Mouse (Mus musculus): Measurements from ENCODE around the gene Unc13b.
"Not testable (repeated sequence)": the region's sequence is repeated elsewhere in the genome, so short reads cannot be mapped to it uniquely, and the experiment has no call there.

The Unc13b gene

DNA sequence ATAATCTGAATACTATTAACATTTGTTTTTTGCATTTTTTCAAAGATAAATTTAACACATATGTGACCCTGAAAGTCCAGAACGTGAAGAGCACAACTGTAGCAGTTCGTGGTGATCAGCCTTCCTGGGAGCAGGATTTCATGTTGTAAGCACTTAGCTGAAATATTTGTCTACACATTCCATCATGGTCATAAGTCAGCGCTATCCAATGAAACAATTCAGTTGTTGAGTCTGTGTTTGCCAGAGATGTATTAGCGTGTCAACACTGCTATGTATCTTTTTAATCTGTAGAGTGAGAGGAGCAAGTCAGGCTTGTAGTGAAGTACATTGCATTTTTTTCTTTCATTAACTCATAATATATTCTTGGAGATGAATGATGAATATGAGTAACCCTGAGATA, 32.4 kb downstream of the Unc13b start:
- DNase-seq (ENCODE audit: low spot score in 2 of 2) = no peak

DNA sequence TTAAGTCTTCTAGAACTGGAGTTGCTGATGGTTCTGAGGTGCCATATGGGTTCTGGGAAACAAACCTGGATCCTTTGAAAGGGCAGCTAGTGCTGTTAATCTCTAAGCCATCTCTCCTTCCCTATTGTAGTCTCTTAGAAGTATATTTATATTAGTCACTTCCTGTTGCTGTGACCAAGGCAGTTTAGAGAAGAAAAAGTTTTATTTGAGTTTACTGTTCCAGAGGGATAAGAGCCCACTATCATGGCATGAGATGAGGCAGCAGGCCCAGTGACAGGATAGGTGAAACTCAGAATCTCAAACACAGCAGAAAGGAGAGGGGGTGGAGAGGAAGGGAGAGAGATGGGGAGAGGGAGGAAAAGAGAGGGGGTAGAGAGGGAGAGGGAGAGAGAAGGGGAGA, 54.7 kb downstream of the Unc13b start:
- no peak for DNase-seq (ENCODE audit: low spot score in 2 of 2)

DNA sequence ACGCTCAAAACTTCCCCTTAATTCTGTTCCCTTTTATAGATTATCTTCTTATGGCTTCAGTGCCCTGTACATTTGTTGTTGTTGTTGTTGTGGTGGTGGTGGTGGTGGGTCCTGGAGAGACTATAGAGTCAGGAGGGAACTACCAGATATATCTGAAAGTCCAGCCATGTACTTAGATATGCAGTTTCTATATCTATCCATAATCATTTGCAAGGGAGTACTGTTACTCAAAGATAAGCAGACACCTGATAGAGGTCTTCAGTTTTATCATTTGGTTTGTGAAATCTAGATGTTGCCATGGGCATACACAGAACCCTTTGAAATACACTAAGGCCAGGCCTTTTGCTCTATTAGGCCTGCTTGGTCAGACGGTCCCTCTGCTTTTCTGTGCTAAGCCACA, 55.8 kb downstream of the Unc13b start:
- no peak for DNase-seq (ENCODE audit: low spot score in 2 of 2)

DNA sequence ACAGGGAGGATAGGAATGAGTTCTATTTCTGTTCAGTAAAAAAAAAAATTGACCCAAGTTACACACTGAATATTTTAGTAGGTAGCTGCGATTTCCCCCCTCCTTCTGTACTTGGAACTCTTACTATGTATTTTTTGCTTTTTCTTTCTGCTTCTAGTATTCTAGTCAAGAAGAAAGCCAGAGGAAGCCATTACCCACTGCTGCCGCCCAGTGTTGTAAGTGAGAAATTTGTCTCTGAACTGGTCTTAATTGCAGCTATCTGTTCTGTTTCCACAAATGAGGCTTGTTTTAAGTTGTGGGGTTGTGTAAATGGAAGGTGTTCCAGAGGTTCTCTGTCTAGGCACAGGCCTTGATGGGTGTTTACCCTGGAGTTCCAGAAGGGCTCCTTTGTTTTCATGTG, 56.2 kb downstream of the Unc13b start:
- peak; percentile 1 to 12 for DNase-seq (ENCODE audit: low spot score in 2 of 2)

DNA sequence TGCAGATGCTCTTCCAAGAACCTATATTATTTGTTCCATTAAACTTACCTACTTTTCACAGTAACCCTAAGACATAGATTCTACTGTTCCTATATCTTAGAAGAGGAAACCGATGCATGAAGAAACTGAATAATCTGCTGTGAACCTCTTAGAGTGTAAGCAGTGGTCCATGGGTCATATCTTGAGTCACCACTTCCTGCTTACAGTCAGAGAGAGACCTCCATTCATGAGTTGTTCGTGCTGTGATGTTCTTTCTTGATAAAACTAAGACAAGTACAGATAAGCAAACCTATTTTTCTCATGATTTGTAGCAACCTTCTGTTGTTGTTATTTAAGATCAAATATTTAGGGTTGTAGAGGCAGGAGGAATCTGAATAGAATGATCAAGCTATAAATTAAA, 57.5 kb downstream of the Unc13b start:
- DNase-seq (ENCODE audit: low spot score in 2 of 2) = no peak

DNA sequence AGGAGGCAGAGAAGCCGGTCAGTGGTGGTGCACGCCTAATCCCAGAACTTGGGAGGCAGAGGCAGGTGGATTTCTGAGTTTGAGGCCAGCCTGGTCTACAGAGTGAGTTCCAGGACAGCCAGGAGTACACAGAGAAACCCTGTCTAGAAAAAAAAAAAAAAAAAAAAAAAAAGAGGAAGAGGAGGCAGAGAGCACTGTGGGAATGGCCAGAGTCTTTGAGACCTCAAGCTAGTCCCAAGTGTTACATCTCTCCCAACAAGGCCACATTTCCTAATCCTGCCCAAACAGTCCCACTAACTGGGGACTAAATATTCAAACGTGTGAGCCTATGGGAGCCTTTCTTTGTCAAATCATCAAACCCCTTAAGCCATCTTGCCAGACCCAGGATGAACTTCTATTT, 71.0 kb downstream of the Unc13b start:
- no peak for DNase-seq (ENCODE audit: low spot score in 2 of 2)

DNA sequence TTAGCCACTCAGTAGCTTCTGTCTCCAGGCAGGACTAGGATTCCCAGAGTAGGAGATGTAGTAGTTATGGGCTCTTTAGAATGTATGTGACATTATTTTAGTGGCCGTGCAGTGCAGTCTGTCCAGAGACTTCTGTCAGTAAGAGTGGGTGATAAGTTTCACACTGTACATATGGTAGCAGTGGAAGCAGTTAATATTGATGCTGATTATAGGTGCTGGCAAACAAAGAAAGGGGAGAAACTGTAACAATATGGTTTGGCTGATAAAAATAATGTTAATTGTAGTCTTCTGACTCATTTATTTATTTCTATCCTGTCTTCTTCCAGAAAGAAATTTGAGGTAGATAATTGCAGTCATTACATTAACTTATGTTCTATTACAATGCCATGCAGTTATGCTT, 83.9 kb downstream of the Unc13b start:
- no peak for DNase-seq (ENCODE audit: low spot score in 2 of 2)

DNA sequence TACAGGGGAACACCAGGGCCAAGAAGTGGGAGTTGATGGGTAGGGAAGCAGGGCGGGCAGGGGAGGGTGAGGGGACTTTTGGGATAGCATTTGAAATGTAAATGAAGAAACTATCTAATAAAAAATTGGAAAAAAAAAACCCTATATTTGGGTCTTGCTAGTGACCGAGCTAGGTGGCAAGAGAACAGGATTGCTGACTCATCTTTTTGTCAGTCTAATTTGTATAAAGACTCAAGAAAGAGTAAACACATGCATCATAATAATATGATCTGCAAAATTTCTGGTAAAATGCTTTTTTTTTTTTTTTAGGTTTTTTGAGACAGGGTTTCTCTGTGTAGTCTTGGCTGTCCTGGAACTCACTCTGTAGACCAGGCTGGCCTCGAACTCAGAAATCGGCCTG, 93.7 kb downstream of the Unc13b start:
- not testable (repeated sequence) for DNase-seq (ENCODE audit: low spot score in 2 of 2)

DNA sequence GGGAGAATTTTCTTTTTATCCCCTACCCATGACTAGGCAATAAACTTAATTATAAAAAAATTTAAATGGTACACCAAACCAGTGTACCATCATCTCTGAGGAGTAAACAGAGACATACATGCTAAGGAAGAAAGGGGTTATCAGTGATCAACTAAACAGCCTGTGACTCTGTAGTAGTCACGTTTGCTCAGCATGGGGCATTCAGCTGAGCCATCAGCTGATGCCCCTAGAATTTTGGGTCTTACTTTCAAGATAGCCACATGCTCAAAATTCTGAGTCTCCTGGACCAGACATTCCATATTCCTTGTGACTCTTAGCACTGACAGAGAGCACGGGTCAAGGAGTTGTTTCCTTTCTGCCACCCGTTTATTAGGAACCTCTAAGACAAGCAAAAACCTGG, 101.3 kb downstream of the Unc13b start:
- no peak for DNase-seq (ENCODE audit: low spot score in 2 of 2)

DNA sequence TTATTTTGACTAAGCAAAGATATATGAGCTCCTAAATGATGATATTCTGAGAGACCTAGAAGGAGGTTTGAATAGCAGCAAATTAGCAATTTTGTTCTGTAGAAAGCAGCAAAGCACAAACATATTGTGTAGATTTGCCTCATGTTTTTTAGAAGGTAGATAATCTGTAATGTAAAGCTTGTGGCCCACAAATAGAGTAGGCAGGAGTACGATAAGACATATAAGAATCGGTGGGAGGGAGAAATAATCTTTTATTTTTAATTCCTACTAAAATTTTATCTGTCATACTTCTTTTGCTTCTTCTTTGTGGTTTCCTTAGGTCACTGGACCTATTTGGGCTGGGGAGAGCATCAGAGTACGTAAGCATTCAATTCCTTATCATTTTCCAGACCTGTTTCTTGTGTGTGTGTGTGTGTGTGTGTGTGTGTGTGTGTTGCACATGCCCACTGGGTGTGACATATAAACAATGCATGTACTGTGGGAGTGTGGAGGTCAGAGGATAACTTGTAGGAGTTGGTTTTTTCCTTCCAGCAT, 102.4 kb downstream of the Unc13b start:
- no peak for DNase-seq (ENCODE audit: low spot score in 2 of 2)

DNA sequence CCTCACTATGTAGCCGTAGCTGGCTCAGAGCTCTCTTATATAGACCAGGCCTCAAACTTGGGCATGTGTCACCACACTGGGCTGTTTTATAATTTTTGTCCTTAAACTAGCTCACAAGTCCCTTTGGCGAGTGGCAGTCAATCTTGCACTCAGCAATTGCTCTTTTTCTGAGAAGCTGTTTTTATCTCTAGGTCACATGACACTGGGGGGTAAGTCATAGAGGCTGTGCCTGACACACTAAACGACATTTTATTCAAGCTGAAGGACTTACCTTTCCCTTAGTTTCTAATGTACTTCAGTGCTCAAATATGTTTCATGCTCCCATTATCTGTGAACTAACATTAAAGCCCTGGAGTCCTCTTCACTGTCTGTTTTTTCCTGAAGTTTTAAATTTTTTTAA, 104.5 kb downstream of the Unc13b start:
- no peak for DNase-seq (ENCODE audit: low spot score in 2 of 2)

DNA sequence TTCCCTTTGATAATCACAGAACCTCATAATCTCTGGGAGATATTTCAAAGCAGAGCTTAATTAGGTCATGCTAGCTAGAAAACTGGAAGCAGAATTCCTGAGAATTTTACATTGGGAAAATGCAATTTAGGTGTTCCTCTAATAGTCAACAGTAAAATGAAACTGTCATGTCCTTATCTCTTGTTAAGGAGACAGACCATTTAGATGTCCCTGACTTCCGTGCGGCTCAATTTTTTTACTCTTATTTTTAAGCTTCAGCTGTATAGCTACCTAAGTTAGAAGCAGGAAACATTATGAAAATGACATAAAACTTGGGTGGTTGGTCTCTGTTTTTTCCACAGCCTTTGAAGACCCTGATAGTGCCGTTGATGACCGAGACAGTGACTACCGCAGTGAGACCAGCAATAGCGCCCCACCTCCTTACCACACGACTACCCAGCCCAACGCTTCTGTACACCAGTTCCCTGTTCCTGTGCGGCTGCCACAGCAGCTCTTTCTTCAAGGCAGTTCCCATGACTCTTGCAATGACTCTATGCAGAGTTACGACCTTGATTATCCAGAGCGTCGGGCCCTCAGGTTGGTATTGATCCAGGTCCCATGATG, 106.8 kb downstream of the Unc13b start:
- no peak for DNase-seq (ENCODE audit: low spot score in 2 of 2)

DNA sequence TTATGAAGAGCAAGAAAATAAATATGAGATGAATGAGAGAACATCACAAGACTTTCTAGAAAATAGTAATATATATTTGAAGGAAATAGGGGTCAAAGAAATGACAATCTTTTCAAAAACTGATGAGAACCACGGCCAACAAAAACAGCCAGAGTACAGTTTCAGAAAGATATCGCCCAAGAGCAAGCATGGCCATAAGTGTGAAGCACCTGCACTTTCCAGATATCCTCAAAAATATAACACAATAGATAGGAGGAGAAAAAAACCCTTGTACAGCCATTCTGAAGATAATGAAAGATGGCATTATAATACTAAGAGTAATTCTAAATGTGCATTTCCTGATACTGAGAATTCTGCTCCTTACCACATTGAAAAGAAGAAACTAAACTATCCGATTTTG, 111.3 kb downstream of the Unc13b start:
- no peak for DNase-seq (ENCODE audit: low spot score in 2 of 2)

DNA sequence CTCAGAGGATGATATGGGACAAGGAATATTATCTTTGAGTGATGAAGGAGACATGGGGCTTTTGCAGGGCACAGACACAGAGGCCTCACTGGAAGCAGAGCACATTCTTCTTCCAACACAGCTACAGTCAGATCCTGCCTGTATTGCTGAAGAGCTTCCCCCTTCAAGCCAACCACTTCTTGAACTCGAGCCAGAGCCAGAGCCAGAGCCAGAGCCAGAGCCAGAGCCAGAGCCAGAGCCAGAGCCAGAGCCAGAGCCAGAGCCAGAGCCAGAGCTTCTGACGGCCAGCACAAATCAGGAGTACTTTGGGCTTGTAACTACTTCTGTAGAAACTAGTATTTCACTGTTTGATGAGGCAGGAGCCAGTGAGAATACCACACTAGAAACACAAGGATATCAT, 118.4 kb downstream of the Unc13b start:
- DNase-seq (ENCODE audit: low spot score in 2 of 2) = no peak

DNA sequence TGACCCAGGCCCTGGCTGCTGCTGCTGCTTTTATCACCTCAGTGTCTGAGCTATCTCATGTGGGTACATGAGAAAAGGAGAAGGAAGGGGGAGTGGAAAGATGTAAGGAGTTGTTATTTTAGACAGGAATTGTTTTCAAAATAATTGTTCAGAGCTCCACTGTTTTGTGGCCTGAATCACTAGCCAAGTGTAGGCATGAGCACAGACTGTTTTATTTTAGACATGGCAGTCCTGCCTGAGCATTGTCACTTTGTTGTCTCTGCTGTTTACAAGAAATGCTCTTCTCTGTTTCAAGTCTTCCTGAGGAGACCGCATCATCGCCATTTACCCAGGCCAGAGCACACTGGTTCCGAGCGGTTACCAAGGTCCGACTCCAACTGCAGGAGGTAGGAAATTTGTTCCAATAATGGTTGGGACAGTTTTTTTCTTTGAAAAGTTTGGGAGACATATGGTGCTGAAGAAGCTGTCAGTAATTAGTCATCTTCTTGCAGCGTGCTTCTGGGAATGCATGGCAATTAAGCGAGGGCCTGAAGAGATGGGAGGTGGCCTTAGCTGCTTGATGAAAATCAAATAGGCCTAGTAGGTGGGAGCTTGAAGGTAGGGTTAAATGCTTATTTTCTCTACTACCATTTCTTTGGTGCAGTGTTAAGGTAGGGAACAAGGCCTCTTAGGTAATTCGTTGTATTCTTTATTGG, 123.9 kb downstream of the Unc13b start:
- DNase-seq (ENCODE audit: low spot score in 2 of 2) = no peak

DNA sequence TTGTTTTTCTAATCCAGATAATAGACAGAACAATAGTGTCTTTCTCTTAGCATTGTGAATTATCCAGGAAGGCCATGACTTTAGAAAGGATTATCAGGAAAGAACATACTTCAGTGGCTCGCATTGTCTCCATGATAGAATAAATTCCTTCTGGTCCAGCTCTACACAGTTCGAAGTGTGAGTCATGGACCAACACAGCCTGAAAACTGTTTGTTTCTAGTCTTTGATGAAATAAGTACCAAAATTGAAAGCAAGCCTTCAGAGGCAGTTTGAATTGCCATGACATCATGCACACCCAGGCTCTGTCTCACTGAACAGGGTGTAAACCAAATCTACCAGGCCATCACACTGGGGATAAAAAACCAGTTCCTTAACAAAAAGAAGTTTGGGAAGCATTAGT, 128.7 kb downstream of the Unc13b start:
- no peak for DNase-seq (ENCODE audit: low spot score in 2 of 2)

DNA sequence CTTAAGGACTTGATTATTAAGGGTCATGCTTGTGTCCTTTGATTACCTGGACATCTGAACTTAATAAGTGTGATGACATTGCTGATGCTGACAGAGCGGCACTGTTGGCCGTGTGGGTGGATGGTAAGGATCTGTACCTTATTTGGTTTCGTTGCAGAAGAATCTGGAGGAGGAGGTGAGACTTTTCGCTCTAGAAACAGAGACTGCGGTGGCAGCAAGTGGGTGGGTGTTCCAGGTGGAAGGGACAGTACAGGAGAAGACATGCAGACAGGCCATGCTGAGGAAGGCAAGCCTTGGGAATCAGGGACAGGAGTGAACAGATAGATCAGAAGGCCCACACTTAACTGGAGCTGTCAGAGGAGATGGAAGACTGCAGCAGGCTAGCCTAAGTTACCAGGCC, 130.6 kb downstream of the Unc13b start:
- DNase-seq (ENCODE audit: low spot score in 2 of 2) = no peak

DNA sequence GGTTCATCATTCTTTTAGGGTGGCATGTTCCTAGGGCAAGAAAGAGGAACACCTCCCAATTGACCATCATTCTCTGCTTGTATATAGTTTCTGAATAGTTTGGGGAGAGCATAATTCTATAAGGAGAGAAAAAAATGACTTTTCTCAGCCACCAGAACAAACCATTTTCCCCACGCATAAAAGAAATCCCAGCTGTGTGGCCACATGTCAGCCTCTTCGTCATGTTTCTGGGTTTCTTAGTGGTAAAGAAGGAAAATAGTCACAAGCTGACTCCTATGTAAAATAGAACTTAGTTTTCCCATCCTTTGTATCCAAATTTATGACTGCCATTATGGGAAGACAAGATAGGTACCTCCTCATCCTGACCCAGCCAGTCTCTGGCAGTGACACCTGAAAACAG, 146.2 kb downstream of the Unc13b start:
- DNase-seq (ENCODE audit: low spot score in 2 of 2) = no peak

DNA sequence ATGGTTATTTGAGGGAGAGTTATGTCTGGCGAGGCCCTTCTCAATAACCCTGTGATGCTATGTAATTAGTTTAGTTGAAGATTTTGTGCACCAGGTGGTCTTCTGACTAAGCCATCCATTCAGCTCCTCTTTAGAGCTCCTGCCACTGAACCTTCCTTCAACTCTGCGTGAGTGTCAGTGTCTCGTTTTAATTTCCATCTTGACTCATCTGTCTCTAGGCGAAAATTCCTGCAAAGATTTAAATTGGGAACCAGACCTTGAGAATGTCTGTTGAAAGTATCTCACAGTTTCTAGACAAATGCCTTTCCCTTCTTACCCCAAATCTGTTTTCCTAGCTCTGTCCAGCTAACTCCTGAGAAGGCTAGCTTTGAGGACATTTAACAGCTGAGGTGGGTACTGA, 146.8 kb downstream of the Unc13b start:
- DNase-seq (ENCODE audit: low spot score in 2 of 2) = no peak

DNA sequence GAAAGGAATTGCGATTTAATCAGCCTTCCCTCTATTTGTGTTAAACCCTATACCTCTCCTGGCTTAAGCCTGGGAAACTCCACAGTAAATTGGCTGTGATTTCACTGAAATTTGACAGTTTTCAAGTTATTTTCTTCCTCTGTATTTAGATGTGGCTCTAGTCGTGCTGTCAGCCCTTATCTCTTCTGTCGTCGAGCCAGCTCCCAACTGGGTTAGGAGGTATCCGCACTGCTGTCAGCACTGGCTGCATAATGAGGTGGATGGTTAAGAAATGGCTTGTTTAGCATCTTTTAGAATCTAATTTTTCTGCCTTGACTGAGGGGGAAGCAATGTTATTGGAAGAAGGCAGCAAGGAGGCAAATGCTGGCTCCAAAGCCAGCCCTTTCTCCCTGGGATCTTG, 148.2 kb downstream of the Unc13b start:
- DNase-seq (ENCODE audit: low spot score in 2 of 2) = no peak

DNA sequence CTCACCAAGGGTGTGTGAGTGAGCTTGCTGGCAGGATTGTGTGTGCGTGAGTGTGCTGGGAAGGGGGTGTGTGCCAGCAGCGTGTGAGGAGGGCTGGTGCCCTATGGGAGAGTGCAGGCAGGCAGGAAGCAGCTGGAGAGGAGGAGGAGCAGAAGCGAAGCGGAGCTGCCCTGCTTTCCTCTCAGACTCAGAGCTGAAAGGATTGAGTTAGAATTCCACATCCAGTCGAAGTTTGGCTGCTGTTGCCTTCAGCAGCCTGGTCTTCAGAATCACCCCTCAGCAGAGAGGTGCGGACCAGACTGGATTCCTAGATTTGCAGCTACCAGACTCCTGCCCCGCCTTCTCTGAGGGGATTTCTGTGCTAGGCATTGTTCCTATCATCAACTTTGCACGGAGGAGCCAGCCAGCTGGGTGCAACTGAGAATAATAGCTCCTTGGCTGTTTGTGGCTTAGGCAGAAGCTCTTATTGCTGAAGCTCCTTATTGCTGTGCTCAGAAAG, 150.4 kb downstream of the Unc13b start:
- DNase-seq (ENCODE audit: low spot score in 2 of 2) = no peak

DNA sequence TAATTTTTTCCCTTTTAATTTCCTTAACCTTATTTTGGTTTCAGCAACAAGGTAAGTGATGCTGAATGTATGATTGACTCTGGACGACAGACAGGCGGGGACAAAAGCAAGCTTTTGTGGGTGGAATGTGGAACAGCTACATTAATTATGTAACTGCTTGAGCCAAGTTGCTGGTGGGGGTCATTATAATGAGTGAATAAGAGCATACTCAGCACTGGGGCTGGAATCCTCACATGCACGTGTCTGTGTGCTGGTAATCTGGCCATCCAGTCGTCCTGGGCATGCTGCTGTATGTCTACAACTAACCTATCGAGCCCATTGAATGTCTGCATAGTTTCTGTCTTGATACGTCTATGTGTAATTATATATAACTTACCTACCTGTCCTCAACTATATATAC, 150.9 kb downstream of the Unc13b start:
- DNase-seq (ENCODE audit: low spot score in 2 of 2) = no peak

DNA sequence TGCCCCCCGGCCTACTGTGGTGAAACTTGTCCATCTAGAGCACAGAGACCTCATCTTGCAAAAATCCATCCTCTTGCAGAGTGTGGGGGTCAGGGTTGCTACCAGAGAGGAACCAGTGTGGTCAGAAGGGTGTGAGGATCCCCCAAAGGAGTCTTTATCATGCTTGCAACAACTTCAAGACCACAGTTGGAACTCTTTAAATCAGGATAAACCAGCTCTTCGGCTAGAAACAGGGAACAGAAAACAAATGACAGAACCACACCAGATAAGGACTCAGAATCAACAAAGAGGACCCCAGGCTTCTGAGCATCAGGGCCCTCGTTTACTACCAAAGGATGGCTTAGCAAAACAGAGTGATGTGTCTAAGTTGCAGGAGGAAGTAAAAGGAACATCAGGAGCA, 157.7 kb downstream of the Unc13b start:
- DNase-seq (ENCODE audit: low spot score in 2 of 2) = no peak

DNA sequence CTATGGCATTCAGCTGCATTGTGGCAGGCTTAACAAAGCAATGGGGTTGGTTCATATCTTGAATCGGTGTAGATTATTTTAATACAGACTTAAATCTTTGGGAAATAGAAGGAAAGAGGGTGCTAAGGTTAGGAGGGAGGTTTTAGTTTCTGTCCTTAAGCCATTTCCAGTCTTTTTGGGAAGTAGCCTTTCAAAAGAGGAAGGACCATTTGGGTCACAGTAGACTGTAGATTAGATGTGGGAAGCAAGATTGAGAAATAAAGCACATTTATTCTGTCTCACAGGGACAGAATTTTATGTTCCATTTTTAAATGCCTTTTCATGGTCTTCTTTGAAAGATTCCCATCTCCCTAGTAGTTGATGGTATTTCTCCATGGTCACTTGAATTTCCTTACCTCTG, 159.2 kb downstream of the Unc13b start:
- DNase-seq (ENCODE audit: low spot score in 2 of 2) = no peak
